Comparison of ENCODE assay signal across 17 mouse cellular contexts in the genomic region with DNA sequence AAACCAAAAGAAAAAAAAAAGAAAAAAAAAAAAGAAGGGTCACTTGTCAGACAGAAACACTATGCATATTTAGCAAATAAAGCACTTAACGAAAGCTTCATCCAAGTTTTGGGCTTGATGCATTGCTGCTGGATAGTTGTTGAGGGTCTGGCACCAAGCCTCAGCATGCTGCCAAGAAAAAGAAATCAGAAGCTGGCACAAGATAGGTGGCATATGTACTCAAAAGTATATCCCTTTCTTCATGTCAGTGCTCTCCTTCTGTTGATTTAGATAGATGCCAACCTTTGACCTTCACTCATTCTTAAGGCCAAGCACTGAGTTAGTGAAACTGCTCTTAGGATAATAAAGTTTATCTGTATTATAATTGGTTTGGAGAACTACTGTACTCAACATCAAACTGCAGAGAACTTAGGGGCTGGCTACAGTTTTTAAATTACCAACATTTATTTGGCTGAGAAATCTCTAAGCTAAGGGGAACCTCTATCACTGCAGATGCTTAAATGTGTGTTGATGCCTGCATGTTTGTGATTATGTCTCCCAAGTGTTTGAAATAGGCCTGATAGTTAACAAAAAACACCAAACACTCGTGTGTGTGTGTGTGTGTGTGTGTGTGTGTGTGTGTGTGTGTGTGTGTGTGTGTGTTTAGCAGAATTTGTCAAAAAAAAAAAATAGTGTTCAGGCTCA. TPM values are rescaled to one million over a fixed set of nuclear protein-coding genes. Genes with fewer than 3 reads are reported as not detected.
A peak's percentile ranks its signal among the peaks of the same experiment; 100 is the strongest.
DNase-seq lines count a peak whose midpoint lies in the region; ATAC-seq and TF ChIP-seq lines count a peak whose summit lies in the region.
"Had no signal": no experiment of that assay in that cellular context is flagged by ENCODE, and none has a peak within 500 bp of the region (broad histone marks: within the 10 kb centered on the region; RNA-seq: fewer than 3 reads in every experiment).

No protein-coding gene starts in this region.

- TF ChIP-seq POLR2A in thymus, adult 2 months (IDR thresholded peaks at IDR 0.05; ENCODE audit: control insufficient read depth, extremely low read depth, insufficient read depth, low read length, poor library complexity), result no peak

- no peak for TF ChIP-seq EP300 in lung, postnatal 0 days (IDR thresholded peaks at IDR 0.05)

- no peaks in the 10 kb centered on the region for H3K27me3 ChIP-seq in forebrain, embryonic 15.5 days
- H3K27me3 ChIP-seq in forebrain, embryonic 11.5 days (ENCODE audit: control insufficient read depth, insufficient read depth, low read length), result no peaks in the 10 kb centered on the region
- no peaks in the 10 kb centered on the region for H3K27me3 ChIP-seq in lung, postnatal 0 days (replicated peaks; ENCODE audit: insufficient read depth, low read length)
- H3K27me3 ChIP-seq in thymus, adult 2 months (ENCODE audit: control insufficient read depth, insufficient read depth, low read length), result no peaks in the 10 kb centered on the region

- H3K4me3 ChIP-seq in forebrain, embryonic 15.5 days, result no peak overlapping the region
- H3K4me3 ChIP-seq in forebrain, embryonic 11.5 days (ENCODE audit: low read depth, low read length), result no peak overlapping the region
- H3K4me3 ChIP-seq in lung, postnatal 0 days (ENCODE audit: low read depth, low read length), result no peak overlapping the region
- no peak overlapping the region for H3K4me3 ChIP-seq in thymus, adult 2 months (ENCODE audit: control insufficient read depth, insufficient read depth, low read length)
- H3K4me3 ChIP-seq: gastrocnemius, adult 2 months; heart, embryonic 10.5 days had no signal

- H3K9ac ChIP-seq in forebrain, embryonic 15.5 days (replicated peaks), result no peak overlapping the region
- no peak overlapping the region for H3K9ac ChIP-seq in forebrain, embryonic 11.5 days (ENCODE audit: low read length)
- no peak overlapping the region for H3K9ac ChIP-seq in lung, postnatal 0 days (replicated peaks; ENCODE audit: low read depth)
- H3K9ac ChIP-seq: liver, embryonic 14.5 days had no signal

- no peaks in the 10 kb centered on the region for H3K9me3 ChIP-seq in forebrain, embryonic 15.5 days
- no peaks in the 10 kb centered on the region for H3K9me3 ChIP-seq in forebrain, embryonic 11.5 days (ENCODE audit: control insufficient read depth, low read length)
- no peaks in the 10 kb centered on the region for H3K9me3 ChIP-seq in lung, postnatal 0 days (ENCODE audit: low read length)
- H3K9me3 ChIP-seq: G1E; heart, embryonic 10.5 days had no signal

- H3K27ac ChIP-seq in forebrain, embryonic 15.5 days (replicated peaks), result peak overlapping the region; percentile 60
- H3K27ac ChIP-seq in forebrain, embryonic 11.5 days (ENCODE audit: low read depth, low read length), result no peak overlapping the region
- H3K27ac ChIP-seq in lung, postnatal 0 days (ENCODE audit: low read length), result no peak overlapping the region
- no peak overlapping the region for H3K27ac ChIP-seq in thymus, adult 2 months (ENCODE audit: control insufficient read depth, insufficient read depth, low read length)
- H3K27ac ChIP-seq: gastrocnemius, adult 2 months; heart, embryonic 10.5 days; kidney, postnatal 0 days; liver, embryonic 14.5 days had no signal

- no peak for DNase-seq in forebrain, embryonic 11.5 days (ENCODE audit: low spot score)
- DNase-seq in lung, postnatal 0 days (ENCODE audit: low spot score), result peak; percentile 34
- DNase-seq in lung, postnatal 36 days, result no peak
- DNase-seq in brain, embryonic 18.5 days (ENCODE audit: low read depth, low spot score), result peak; percentile 60
- DNase-seq in cerebellum, postnatal 25 days, result peak; percentile 43 to 65
- no peak for DNase-seq in thymus, adult 2 months
- DNase-seq in thymus, postnatal 36 days, result no peak
- DNase-seq: gastrocnemius, adult 2 months had no signal

- WGBS in forebrain, embryonic 15.5 days, result 58% methylated on average over 2 of the region's 2 CpGs
- WGBS in forebrain, embryonic 11.5 days, result 88% methylated on average over 2 of the region's 2 CpGs
- 55% methylated on average over 2 of the region's 2 CpGs for WGBS in lung, postnatal 0 days
- WGBS in thymus, adult 2 months, result 81% methylated on average over 2 of the region's 2 CpGs

- no peak for TF ChIP-seq CTCF in lung, postnatal 0 days (IDR thresholded peaks at IDR 0.05)
- no peak for TF ChIP-seq CTCF in thymus, adult 2 months (IDR thresholded peaks at IDR 0.05; ENCODE audit: borderline replicate concordance, control insufficient read depth, extremely low read depth, insufficient read depth, low read length, poor library complexity)

- peak; percentile 88 for ATAC-seq in forebrain, embryonic 15.5 days (replicated peaks)
- ATAC-seq in forebrain, embryonic 11.5 days (replicated peaks; ENCODE audit: low FRiP score), result no peak
- no peak; the same call in 1 of the 2 replicates for ATAC-seq in lung, postnatal 0 days
- ATAC-seq: inflammation-experienced regulatory T-cells, adult 6 months had no signal

- no peak overlapping the region for H3K4me2 ChIP-seq in forebrain, embryonic 15.5 days (replicated peaks)
- no peak overlapping the region for H3K4me2 ChIP-seq in forebrain, embryonic 11.5 days (ENCODE audit: low read depth, low read length, severe bottlenecking)
- H3K4me2 ChIP-seq in lung, postnatal 0 days (replicated peaks; ENCODE audit: low read depth, low read length), result no peak overlapping the region

- H3K36me3 ChIP-seq in forebrain, embryonic 15.5 days, result peaks cover 29% of the 10 kb centered on the region
- no peaks in the 10 kb centered on the region for H3K36me3 ChIP-seq in forebrain, embryonic 11.5 days (ENCODE audit: control insufficient read depth, insufficient read depth, low read length)
- 0 out of 2 replicates have a peak, but pooled peaks cover 3% of the 10 kb centered on the region for H3K36me3 ChIP-seq in lung, postnatal 0 days (ENCODE audit: insufficient read depth, low read length)
- no peaks in the 10 kb centered on the region for H3K36me3 ChIP-seq in thymus, adult 2 months (ENCODE audit: control insufficient read depth, insufficient read depth, low read length)
- H3K36me3 ChIP-seq: G1E; heart, embryonic 10.5 days had no signal

- H3K4me1 ChIP-seq in forebrain, embryonic 15.5 days, result 0 out of 2 replicates have a peak, but pooled peaks cover 9% of the 10 kb centered on the region
- H3K4me1 ChIP-seq in forebrain, embryonic 11.5 days (replicated peaks; ENCODE audit: control insufficient read depth, insufficient read depth, low read length), result no peaks in the 10 kb centered on the region
- no peaks in the 10 kb centered on the region for H3K4me1 ChIP-seq in lung, postnatal 0 days (ENCODE audit: insufficient read depth, low read depth, low read length)
- no peaks in the 10 kb centered on the region for H3K4me1 ChIP-seq in thymus, adult 2 months (replicated peaks; ENCODE audit: control insufficient read depth, insufficient read depth, low read length)
- H3K4me1 ChIP-seq: heart, embryonic 10.5 days had no signal

RNA-seq across cellular contexts. Expression of a gene that starts 4.8 kb away (rescaled TPM):
- polyA plus RNA-seq in forebrain, embryonic 15.5 days (2015; fragmentation: Nextera tagmentation; extraction: Ambion mirVana), result not detected in 2 replicates
- polyA plus RNA-seq in forebrain, embryonic 11.5 days (2014; fragmentation: Nextera tagmentation; extraction: Ambion mirVana), result not detected in 2 replicates
- polyA plus RNA-seq in lung, postnatal 0 days (2015; fragmentation: Nextera tagmentation; extraction: Ambion mirVana), result not detected in 2 replicates
- not detected in 2 replicates for polyA plus RNA-seq in thymus, adult 2 months (2012; rRNA removed)
- polyA plus RNA-seq: C2C12; G1E; inflammation-experienced regulatory T-cells, adult 6 months; kidney, postnatal 0 days; limb, embryonic 11.5 days; liver, embryonic 14.5 days; thymus, postnatal 0 days had no signal

Comparison
In these comparisons a context has a peak if more than half of its experiments do, and no peak if none do; other contexts are left out.
1. DNase-seq: peak in lung, postnatal 0 days (single experiment), brain, embryonic 18.5 days (single experiment) and cerebellum, postnatal 25 days (2 of 2); none in forebrain, embryonic 11.5 days (single experiment), lung, postnatal 36 days (single experiment), thymus, adult 2 months (single experiment) and thymus, postnatal 36 days (0 of 2).